Mouse (Mus musculus) thymus, adult 2 months (tissue): Measurements from ENCODE around the gene Spef2.

ENCODE experiments used
- CTCF ChIP-seq: fragments of 200-500 bp; IDR thresholded peaks from 2 replicates; pipeline ENCODE4 v1.5.1; 2012; ENCODE audit warnings: mild to moderate bottlenecking, control low read depth, low read length, moderate library complexity, borderline replicate concordance; ENCODE audit not compliant: control insufficient read depth, poor library complexity, insufficient read depth; ENCODE audit errors: extremely low read depth
- POLR2A ChIP-seq: fragments of 200-500 bp; IDR thresholded peaks from 2 replicates; pipeline ENCODE4 v1.6.1; 2012; ENCODE audit warnings: mild to moderate bottlenecking, low read length, control low read depth, moderate library complexity; ENCODE audit not compliant: control insufficient read depth, poor library complexity, insufficient read depth; ENCODE audit errors: extremely low read depth

DNA sequence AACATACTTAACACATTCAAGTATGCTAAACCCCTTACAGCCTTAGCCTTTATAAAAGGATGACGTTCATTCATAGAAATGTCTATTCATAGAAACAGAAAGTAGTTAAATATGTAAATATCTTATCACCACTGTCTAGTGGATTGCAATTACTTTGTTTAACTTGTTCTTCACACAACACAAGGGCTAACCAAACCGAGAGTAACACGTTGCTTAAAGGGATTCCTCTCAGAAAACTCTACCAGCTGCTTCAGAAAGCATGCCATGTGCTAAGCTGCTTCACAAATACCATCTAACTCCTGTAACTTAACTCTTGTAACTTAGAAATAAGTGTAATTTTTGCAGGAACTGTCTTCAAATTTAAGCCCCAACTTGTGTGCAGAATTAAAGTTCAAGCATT is 35.0 kb downstream of the Spef2 start:
- TF ChIP-seq CTCF, result no peak
- no peak for TF ChIP-seq POLR2A
